ENCODE assay signal across 1 mouse cellular context in the genomic region with DNA sequence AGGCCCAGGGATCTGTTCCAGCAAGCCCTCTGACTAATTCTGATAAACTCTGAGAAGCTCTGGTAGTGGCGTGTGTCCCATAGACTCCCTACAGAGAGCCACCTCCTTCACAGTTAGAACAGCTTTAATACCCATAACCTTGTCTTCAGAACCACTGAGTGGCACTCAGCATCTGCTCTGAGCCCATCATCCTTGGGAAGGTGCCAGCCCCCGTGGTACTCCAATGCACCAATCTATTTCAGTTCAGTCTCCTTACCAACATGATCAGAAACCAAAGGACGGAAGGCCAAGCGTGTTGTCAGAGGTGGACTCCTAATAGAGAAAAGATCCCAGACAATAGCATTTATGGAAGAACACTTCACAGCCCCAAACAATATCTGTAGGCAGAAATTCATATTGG.
"Had no signal": no experiment of that assay in that cellular context is flagged by ENCODE, and none has a peak within 500 bp of the region (broad histone marks: within the 10 kb centered on the region; RNA-seq: fewer than 3 reads in every experiment).

No protein-coding gene starts in this region.

- DNase-seq: liver, embryonic 13.5 days had no signal
